Mouse (Mus musculus): Measurements from ENCODE around the gene Hist1h4k.
"Not testable (repeated sequence)": the region's sequence is repeated elsewhere in the genome, so short reads cannot be mapped to it uniquely, and the experiment has no call there.

- not testable (repeated sequence) for TF ChIP-seq CTCF (IDR thresholded peaks at IDR 0.05; ENCODE audit: borderline replicate concordance, extremely low read depth, insufficient read depth, insufficient read length); POLR2A (IDR thresholded peaks at IDR 0.05; ENCODE audit: borderline replicate concordance, extremely low read depth, insufficient read depth, insufficient read length, poor library complexity, severe bottlenecking)
Observed at GRCm38 (mm10) chr13:21721107-21721756, 29.1 kb downstream of the Hist1h4k start.
